Mouse (Mus musculus) stomach, embryonic 16.5 days (tissue): ENCODE measurements around the gene Tnk1. TPM values are rescaled to one million over a fixed set of nuclear protein-coding genes. Genes with fewer than 3 reads are reported as not detected.

Experiments used
- ATAC-seq: fragments of 200-750 bp; cut with Nextera tagmentation; 2 replicates; pipeline ENCODE4 v1.8.0; 2017; ENCODE audit warnings: moderate number of reproducible peaks, moderate TSS enrichment; ENCODE audit not compliant: insufficient read depth, low FRiP score
- H3K27ac ChIP-seq: fragments of 300-500 bp; sonication (generic); 2 replicates; pipeline ENCODE4 v1.5.1; 2014; ENCODE audit warnings: low read length
- H3K27me3 ChIP-seq: fragments of 300-500 bp; sonication (generic); 2 replicates; pipeline ENCODE4 v1.6.1; 2014; ENCODE audit warnings: low read length, control low read depth, mixed read lengths; ENCODE audit not compliant: control insufficient read depth, insufficient read depth
- H3K36me3 ChIP-seq: fragments of 300-500 bp; sonication (generic); 2 replicates; pipeline ENCODE4 v1.6.1; 2014; ENCODE audit warnings: low read length; ENCODE audit not compliant: control insufficient read depth, insufficient read depth
- H3K4me1 ChIP-seq: fragments of 300-500 bp; sonication (generic); 2 replicates; pipeline ENCODE4 v1.6.1; 2014; ENCODE audit warnings: low read length, control low read depth, mixed read lengths; ENCODE audit not compliant: control insufficient read depth, insufficient read depth
- H3K4me2 ChIP-seq: fragments of 300-500 bp; sonication (generic); 2 replicates; pipeline ENCODE4 v1.6.1; 2014; ENCODE audit warnings: low read depth, low read length, mixed read lengths
- H3K4me3 ChIP-seq: fragments of 300-500 bp; sonication (generic); replicated peaks from 2 replicates; pipeline ENCODE4 v1.5.1; 2014; ENCODE audit warnings: mild to moderate bottlenecking, low read length
- H3K9ac ChIP-seq: fragments of 300-500 bp; sonication (generic); 2 replicates; pipeline ENCODE4 v1.6.1; 2014; ENCODE audit warnings: low read length
- H3K9me3 ChIP-seq: fragments of 300-500 bp; sonication (generic); replicated peaks from 2 replicates; pipeline ENCODE4 v1.6.1; 2016; ENCODE audit warnings: low read length, control low read depth; ENCODE audit not compliant: control insufficient read depth
- WGBS: fragments of 180-500 bp; shearing (Covaris S2); extraction: QIAGEN DNeasy Blood & Tissue Kit; methylation state at CpG from one replicate; pipeline ENCODE4 v1.1.7; 2014; 5-methylcytosine and 5-hydroxymethylcytosine counted together
- polyA plus RNA-seq: library from polyadenylated mRNA; unstranded; fragments of >200 nt; fragmentation: Nextera tagmentation; extraction: Ambion mirVana; gene quantifications from 2 replicates; pipeline ENCODE4 v1.2.1, GENCODE M21; 2015

Tnk1 gene
- polyA plus RNA-seq, 1 experiment from 2014 or later, result 15.3 TPM

DNA sequence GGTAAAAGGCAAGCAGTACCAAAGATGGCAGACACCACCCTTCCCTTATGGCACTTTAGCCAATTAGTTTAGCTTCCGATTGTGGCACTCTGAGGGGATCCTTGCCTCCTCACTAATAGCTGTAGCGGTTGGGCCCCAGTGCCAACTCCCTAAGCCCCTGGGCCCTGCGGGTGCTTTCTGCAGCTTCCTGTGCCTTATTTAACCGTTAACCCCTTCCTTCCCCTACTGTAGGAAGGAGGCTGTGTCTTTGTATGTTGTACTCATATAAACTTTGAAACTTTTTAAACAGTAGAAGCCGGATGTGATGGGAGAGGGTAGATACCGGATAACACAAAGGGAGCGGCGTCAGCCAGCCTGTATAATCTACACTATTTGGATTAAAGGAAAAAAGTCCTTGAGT is 7.8 kb downstream of the Tnk1 start:
- H3K9me3 ChIP-seq, result no peaks in the 10 kb centered on the region
- 69% methylated on average over 8 of the region's 8 CpGs for WGBS
- no peak overlapping the region for H3K27ac ChIP-seq
- H3K4me1 ChIP-seq, result peaks cover 10% of the 10 kb centered on the region
- no peak for ATAC-seq
- no peaks in the 10 kb centered on the region for H3K27me3 ChIP-seq
- 0 out of 2 replicates have a peak, but pooled peaks cover 9% of the 10 kb centered on the region for H3K36me3 ChIP-seq
- no peak overlapping the region for H3K4me2 ChIP-seq
- H3K4me3 ChIP-seq, result no peak overlapping the region
- H3K9ac ChIP-seq, result no peak overlapping the region

DNA sequence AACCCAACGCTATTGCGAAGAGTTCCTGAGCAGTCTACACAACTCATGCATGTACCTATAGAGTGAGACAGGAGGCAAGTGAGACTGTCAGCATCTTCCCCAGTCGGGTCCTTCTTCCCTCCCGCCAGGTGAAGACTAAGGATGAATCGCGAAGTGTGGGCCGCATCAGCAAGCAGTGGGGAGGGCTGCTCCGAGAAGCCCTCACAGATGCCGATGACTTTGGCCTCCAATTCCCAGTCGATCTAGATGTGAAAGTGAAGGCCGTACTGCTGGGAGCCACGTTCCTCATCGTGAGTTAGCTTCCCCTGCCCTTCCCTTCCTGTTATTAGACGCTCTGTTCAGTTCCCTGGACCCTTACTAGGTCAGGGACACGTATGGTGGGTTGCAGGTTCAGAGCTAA is 8.6 kb downstream of the Tnk1 start:
- Histone ChIP-seq H3K9ac (no peak overlapping the region), H3K27me3 (no peaks in the 10 kb centered on the region), H3K4me1 (peaks cover 16% of the 10 kb centered on the region), H3K36me3 (0 out of 2 replicates have a peak, but pooled peaks cover 9% of the 10 kb centered on the region), H3K4me3 (no peak overlapping the region), H3K27ac (no peak overlapping the region; the same call in 1 of the 2 replicates), H3K9me3 (no peaks in the 10 kb centered on the region), H3K4me2 (no peak overlapping the region)
- no peak for ATAC-seq
- 94% methylated on average over 15 of the region's 15 CpGs for WGBS

DNA sequence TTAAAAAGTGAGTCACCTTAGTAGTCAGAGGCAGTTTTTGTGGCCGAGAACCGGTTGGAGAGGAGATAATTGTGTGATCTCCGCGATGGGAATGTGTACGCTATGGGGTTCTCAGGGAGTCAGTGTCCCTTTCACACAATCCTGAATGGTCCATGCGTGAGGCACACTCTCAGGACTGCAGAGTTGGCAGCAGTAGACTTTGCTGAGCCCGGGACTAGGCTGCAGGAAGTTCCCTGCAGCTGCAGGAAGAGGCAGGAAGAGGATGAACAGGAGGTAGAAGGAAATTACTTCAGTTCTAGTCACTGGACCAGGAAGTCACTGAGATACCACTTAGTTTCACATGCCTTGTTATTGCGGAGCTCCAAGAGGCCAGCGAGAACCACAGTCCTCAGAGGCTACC is 9.4 kb downstream of the Tnk1 start:
- no peak for ATAC-seq
- no peak overlapping the region for H3K9ac ChIP-seq
- 0 out of 2 replicates have a peak, but pooled peaks cover 9% of the 10 kb centered on the region for H3K36me3 ChIP-seq
- no peak overlapping the region for H3K4me2 ChIP-seq
- no peaks in the 10 kb centered on the region for H3K9me3 ChIP-seq
- no peak overlapping the region for H3K4me3 ChIP-seq
- peak overlapping the region; percentile 36; the same call in 1 of the 2 replicates for H3K27ac ChIP-seq
- H3K27me3 ChIP-seq, result no peaks in the 10 kb centered on the region
- peaks cover 16% of the 10 kb centered on the region for H3K4me1 ChIP-seq
- WGBS, result 79% methylated on average over 9 of the region's 9 CpGs

DNA sequence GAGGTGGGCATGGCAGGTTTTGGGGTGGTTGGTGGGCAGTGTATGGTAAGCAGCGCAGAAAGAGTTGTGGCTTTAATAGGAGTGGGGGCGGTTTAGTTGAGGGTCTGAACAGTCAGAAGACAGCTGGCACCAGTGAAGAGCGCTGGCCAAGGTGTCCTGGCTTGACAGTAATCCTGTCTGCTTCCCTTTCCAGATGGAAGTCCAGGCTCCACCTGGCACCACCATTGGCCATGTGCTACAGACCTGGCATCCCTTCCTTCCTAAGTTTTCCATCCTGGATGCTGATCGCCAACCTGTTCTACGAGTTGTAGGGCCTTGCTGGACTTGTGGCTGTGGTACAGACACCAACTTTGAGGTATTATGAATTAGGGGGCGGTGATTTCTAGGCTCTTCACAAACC is 10.5 kb downstream of the Tnk1 start:
- 0 out of 2 replicates have a peak, but pooled peaks cover 9% of the 10 kb centered on the region for H3K36me3 ChIP-seq
- WGBS, result 90% methylated on average over 6 of the region's 6 CpGs
- no peak overlapping the region; the same call in 1 of the 2 replicates for H3K9ac ChIP-seq
- peak overlapping the region; percentile 64; the same call in 1 of the 2 replicates for H3K4me3 ChIP-seq
- peaks cover 16% of the 10 kb centered on the region for H3K4me1 ChIP-seq
- H3K27ac ChIP-seq, result no peak overlapping the region
- ATAC-seq, result no peak
- H3K4me2 ChIP-seq, result peak overlapping the region; percentile 84
- no peaks in the 10 kb centered on the region for H3K27me3 ChIP-seq
- no peaks in the 10 kb centered on the region for H3K9me3 ChIP-seq

DNA sequence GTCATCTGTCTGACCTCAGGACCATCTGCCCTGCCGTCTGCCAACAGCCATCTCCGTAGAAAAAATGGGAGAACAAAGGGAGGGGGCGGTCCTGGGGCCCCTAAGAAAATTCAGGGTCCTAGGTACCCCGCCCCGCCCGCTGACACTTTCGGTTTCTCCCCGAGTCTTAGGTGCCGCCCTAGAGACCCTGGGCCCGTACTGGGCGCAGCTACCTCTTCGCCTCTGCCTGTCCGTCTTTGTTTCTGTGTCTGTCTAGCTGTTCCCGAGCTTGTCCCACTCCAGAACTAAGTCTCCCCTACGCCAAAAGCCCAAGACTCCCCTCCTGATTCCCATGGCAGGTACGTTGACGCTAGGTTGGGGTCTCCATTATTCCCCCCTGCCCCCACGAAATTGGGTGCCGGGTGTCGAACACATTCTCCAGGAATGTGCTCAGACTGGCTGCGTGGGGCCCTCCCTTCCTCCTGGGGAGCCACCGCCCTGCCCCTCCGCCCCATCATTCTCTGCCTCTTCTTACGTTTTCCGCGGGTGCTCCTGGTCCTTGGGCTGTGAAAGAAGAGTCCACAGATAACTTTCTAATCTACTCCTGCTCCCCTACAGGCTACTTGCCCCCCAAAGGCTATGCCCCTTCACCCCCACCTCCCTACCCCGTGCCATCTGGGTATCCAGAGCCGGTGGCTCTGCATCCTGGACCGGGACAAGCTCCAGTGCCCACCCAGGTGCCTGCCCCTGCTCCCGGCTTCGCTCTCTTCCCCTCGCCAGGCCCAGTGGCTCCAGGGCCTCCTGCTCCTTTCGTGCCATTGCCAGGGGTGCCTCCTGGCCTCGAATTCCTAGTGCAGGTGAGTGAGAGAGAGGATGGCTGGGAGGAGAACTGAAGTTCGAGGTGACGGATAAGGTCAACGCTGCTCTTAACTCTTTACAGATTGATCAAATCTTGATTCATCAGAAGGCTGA is 11.5 kb downstream of the Tnk1 start:
- Histone ChIP-seq H3K4me2 (peak overlapping the region; percentile 84), H3K9me3 (no peaks in the 10 kb centered on the region), H3K9ac (peak overlapping the region; percentile 83), H3K4me1 (peaks cover 16% of the 10 kb centered on the region), H3K4me3 (peak overlapping the region; percentile 64), H3K27ac (peak overlapping the region; percentile 95), H3K27me3 (no peaks in the 10 kb centered on the region), H3K36me3 (0 out of 2 replicates have a peak, but pooled peaks cover 9% of the 10 kb centered on the region)
- peak; percentile 63 for ATAC-seq
- WGBS, result 8% methylated on average over 37 of the region's 37 CpGs

DNA sequence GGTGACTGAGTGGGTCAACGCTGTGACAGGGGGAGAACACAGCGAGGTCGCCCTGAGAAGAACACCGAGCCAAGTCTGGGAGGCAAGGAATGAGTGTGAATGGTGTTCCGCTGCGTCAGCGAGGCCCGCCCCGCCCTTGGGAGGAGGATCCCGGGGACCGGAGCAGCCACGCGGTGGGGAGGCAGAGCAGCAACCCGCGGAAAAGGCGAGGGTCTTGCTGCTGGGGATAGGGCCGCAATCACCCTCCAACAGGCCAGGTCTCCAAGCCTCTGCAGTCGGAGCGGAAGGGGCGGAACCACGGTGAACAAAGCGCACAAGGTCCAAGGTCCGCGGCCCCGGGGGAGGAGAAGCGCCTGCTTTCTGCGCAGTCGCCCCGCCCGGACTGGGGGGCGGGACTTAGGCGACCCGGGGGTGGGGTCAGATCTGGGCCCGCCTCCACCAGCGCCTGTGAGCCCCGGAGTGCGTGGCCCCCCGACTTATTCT is 12.3 kb downstream of the Tnk1 start, which contains the start of gene Plscr3:
Gene Plscr3, plus strand, starts transcription at position 179 of the 483 bp plus-strand sequence.
- Histone ChIP-seq H3K27ac (peak within 1 kb of the TSS; percentile 95), H3K4me3 (peak within 1 kb of the TSS; percentile 64), H3K27me3 (no peaks in the 10 kb centered on the region), H3K36me3 (0 out of 2 replicates have a peak, but pooled peaks cover 2% of the 10 kb centered on the region), H3K9ac (peak within 1 kb of the TSS; percentile 83), H3K4me2 (peak within 1 kb of the TSS; percentile 84), H3K9me3 (no peaks in the 10 kb centered on the region), H3K4me1 (peaks cover 16% of the 10 kb centered on the region)
- peak; percentile 94 for ATAC-seq
- under 1% methylated on average over 38 of the region's 38 CpGs for WGBS

DNA sequence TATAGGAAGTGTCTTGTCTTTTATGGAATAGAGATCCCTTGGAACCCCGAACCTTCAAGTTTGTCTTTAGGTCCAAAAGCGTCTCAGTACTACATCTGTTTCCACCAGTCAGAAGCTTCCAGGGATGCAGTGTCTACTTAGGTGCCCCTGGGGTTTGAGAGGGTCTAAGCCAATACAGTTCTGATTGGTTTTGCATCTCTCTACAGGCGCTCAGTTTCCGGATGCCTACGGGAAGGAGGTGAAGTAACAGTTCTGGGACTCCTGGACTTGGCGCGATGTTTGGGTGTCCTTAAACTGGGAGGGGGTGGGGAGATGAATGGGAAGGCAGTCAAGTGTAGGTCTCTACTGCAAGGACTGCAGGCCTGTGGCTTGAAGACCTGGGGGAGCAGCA is 19.8 kb downstream of the Tnk1 start:
- WGBS, result under 1% methylated on average over 7 of the region's 7 CpGs
- peak overlapping the region; percentile 82 for H3K9ac ChIP-seq
- no peaks in the 10 kb centered on the region for H3K9me3 ChIP-seq
- no peaks in the 10 kb centered on the region for H3K27me3 ChIP-seq
- peaks cover 29% of the 10 kb centered on the region for H3K4me1 ChIP-seq
- ATAC-seq, result no peak
- H3K4me3 ChIP-seq, result peak overlapping the region; percentile 66
- peak overlapping the region; percentile 84 for H3K27ac ChIP-seq
- H3K4me2 ChIP-seq, result peak overlapping the region; percentile 89
- H3K36me3 ChIP-seq, result no peaks in the 10 kb centered on the region

DNA sequence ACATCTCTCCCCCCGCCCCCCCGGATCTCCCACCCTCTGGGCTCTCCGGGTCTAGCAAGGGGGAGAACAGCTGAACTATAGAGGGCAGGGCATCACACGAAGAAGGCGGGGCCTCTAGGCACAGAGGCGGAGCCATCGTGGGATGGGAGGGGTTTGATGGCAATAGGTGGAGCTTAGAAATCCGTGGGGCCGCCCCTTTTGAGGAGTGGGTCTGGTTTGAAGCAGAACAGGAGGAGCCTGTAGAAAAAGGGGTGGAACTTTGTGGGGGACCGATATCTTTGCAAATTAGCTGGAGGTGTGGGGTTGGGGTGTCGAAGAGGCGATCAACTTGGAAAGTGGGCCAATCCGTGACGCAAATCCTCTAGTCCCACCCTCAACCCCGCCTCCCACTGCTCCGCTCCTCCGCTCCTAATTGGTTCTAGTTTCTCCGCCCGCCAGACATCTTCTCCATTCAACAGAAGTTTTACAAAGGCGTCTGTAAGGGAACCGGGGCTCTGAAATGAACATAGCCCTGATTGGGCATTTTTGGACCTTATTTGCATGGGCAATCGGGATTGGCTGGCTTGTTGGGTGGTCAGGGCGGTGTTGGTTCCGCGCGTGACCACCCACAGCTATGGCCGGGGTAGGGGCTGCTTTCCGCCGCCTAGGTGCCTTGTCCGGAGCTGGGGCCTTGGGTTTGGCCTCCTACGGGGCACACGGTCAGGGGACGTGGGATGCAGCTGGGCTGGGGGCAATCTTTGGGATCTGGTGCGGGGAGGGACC is 20.4 kb downstream of the Tnk1 start, which contains the start of gene Tmem256:
Gene Tmem256, plus strand, starts transcription at position 563 of the 762 bp plus-strand sequence.
- H3K36me3 ChIP-seq, result no peaks in the 10 kb centered on the region
- peak within 1 kb of the TSS; percentile 66 for H3K4me3 ChIP-seq
- H3K27ac ChIP-seq, result peak within 1 kb of the TSS; percentile 84
- peak; percentile 89 for ATAC-seq
- H3K4me2 ChIP-seq, result peak within 1 kb of the TSS; percentile 89
- under 1% methylated on average over 34 of the region's 34 CpGs for WGBS
- H3K9me3 ChIP-seq, result no peaks in the 10 kb centered on the region
- H3K27me3 ChIP-seq, result no peaks in the 10 kb centered on the region
- H3K9ac ChIP-seq, result peak within 1 kb of the TSS; percentile 86
- peaks cover 32% of the 10 kb centered on the region for H3K4me1 ChIP-seq
